Mouse (Mus musculus) olfactory bulb, adult 2 months (tissue): ENCODE results near the gene Cd68.

Source experiments
- CTCF ChIP-seq: fragments of 200-500 bp; IDR thresholded peaks from 2 replicates; pipeline ENCODE4 v1.5.1; 2012; ENCODE audit warnings: low read depth, mild to moderate bottlenecking, low read length, moderate library complexity; ENCODE audit not compliant: insufficient read depth
- POLR2A ChIP-seq: fragments of 200-500 bp; IDR thresholded peaks from 2 replicates; pipeline ENCODE4 v1.6.1; 2012; ENCODE audit warnings: mild to moderate bottlenecking, low read depth, low read length, moderate library complexity; ENCODE audit not compliant: insufficient read depth

- TF ChIP-seq POLR2A (no peak), CTCF (no peak)
These were observed 47.2 kb upstream of the Cd68 start for GRCm38 (mm10) chr11:69712954-69713672.
